Mouse (Mus musculus) liver, embryonic 12.5 days (tissue): ENCODE data around the gene Mier2. TPM values are rescaled to one million over a fixed set of nuclear protein-coding genes. Genes with fewer than 3 reads are reported as not detected.

Source experiments
- ATAC-seq: fragments of 200-750 bp; cut with Nextera tagmentation; 2 replicates; pipeline ENCODE4 v1.8.0; 2017; ENCODE audit warnings: moderate number of reproducible peaks, mild to moderate bottlenecking, moderate library complexity
- H3K27ac ChIP-seq: fragments of 300-500 bp; sonication (generic); 2 replicates; pipeline ENCODE4 v1.5.1; 2016; ENCODE audit warnings: mild to moderate bottlenecking
- H3K27me3 ChIP-seq: fragments of 300-500 bp; sonication (generic); replicated peaks from 2 replicates; pipeline ENCODE4 v1.6.1; 2016; ENCODE audit warnings: mild to moderate bottlenecking, moderate library complexity
- H3K36me3 ChIP-seq: fragments of 300-500 bp; sonication (generic); 2 replicates; pipeline ENCODE4 v1.6.1; 2016; ENCODE audit warnings: mild to moderate bottlenecking, moderate library complexity
- H3K4me1 ChIP-seq: fragments of 300-500 bp; sonication (generic); 2 replicates; pipeline ENCODE4 v1.6.1; 2016
- H3K4me2 ChIP-seq: fragments of 300-500 bp; sonication (generic); 2 replicates; pipeline ENCODE4 v1.6.1; 2016; ENCODE audit warnings: mild to moderate bottlenecking, moderate library complexity
- H3K4me3 ChIP-seq: fragments of 300-500 bp; sonication (generic); 2 replicates; pipeline ENCODE4 v1.5.1; 2016; ENCODE audit warnings: mild to moderate bottlenecking, moderate library complexity
- H3K9ac ChIP-seq: fragments of 300-500 bp; sonication (generic); 2 replicates; pipeline ENCODE4 v1.6.1; 2016; ENCODE audit warnings: mild to moderate bottlenecking, moderate library complexity
- H3K9me3 ChIP-seq: fragments of 300-500 bp; sonication (generic); replicated peaks from 2 replicates; pipeline ENCODE4 v1.6.1; 2016; ENCODE audit warnings: mild to moderate bottlenecking, moderate library complexity
- WGBS: fragments of 180-500 bp; shearing (Covaris S2); methylation state at CpG from one replicate; pipeline ENCODE4 v1.1.7; 2016; ENCODE audit not compliant: insufficient replicate concordance; 5-methylcytosine and 5-hydroxymethylcytosine counted together
- microRNA-seq: library from miRNA; unstranded; fragments of <30 nt; microRNA quantifications from one replicate; pipeline ENCODE4, GENCODE M21; 2017
- polyA plus RNA-seq: library from polyadenylated mRNA; unstranded; fragments of >200 nt; fragmentation: Nextera tagmentation; extraction: Ambion mirVana; gene quantifications from 2 replicates; pipeline ENCODE4 v1.2.1, GENCODE M21; 2016

Mier2 gene
- polyA plus RNA-seq, 1 experiment from 2014 or later, result 20.5 TPM

- Histone ChIP-seq H3K27ac (no peak overlapping the region), H3K9me3 (no peaks in the 10 kb centered on the region), H3K9ac (no peak overlapping the region), H3K36me3 (peaks cover 49% of the 10 kb centered on the region), H3K4me1 (0 out of 2 replicates have a peak, but pooled peaks cover 4% of the 10 kb centered on the region), H3K27me3 (no peaks in the 10 kb centered on the region), H3K4me3 (no peak overlapping the region), H3K4me2 (no peak overlapping the region)
- 79% methylated on average over 12 of the region's 12 CpGs for WGBS
- ATAC-seq, result no peak
These were observed 28.1 kb downstream of the Mier2 start for GRCm38 (mm10) chr10:79526661-79527452.

DNA sequence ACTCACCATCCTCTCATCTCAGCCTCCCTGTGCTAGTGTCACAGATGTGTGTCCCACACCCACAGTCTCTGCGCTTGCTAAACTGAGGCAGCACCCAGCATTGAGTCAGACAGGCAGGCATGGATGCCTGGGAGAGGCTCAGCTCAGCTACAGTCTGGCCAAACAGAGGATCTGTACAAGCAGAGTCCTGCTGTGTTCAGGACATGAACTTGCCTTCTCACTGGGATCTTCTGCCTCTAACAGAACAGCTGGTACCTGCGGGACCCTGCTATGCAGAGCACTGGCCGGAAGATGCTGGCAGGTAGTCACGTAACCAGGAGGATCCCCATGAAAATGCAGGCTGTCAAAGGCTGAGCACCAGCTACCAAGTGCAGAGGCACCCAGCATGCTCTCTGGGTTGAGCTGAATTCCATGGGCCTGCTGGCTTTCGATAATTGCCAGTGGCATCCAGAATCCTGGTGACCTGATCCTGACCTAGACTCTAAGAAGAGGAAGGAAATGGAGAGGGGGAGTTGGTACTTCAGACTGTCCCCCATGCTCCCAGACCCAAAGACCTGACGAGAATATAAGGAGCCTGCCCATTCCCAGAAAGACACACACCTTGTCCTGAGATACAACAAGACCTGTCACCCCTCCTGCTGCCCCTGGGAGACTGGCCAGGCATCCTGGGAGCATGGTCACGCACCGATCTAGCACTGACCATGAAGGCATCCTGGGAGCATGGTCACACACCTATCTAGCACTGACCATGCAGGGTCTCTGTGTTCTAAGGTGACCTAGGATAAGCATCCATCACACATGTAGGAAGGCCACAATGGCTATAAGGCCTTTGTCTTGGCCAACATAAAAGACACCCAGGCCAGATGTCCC lies 29.3 kb downstream of the Mier2 start:
- no peaks in the 10 kb centered on the region for H3K27me3 ChIP-seq
- no peaks in the 10 kb centered on the region for H3K9me3 ChIP-seq
- no peak overlapping the region for H3K27ac ChIP-seq
- WGBS, result 77% methylated on average over 8 of the region's 8 CpGs
- H3K4me3 ChIP-seq, result no peak overlapping the region
- peaks cover 48% of the 10 kb centered on the region for H3K36me3 ChIP-seq
- no peak overlapping the region for H3K9ac ChIP-seq
- no peak overlapping the region for H3K4me2 ChIP-seq
- H3K4me1 ChIP-seq, result no peaks in the 10 kb centered on the region
- no peak for ATAC-seq

DNA sequence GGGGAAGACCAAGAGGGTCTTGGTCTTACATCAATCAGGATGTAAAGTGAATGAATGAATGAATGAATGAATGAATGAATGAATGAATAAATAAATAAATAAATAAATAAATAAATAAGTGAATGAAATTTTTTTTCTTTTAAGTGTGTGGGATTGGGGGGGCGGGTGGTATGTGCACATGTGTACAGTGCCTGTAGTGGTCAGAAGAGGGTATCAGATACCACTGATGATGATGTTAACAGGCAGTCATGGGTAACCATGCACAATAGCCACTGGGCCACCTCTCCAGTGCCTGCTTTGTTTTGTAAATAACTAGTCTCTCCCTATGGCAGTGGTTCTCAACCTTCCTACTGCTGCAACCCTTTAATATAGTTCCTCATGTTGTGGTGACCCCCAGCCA lies 30.6 kb downstream of the Mier2 start:
- no peak overlapping the region for H3K9ac ChIP-seq
- no peaks in the 10 kb centered on the region for H3K4me1 ChIP-seq
- 69% methylated on average over 1 of the region's 1 CpGs for WGBS

DNA sequence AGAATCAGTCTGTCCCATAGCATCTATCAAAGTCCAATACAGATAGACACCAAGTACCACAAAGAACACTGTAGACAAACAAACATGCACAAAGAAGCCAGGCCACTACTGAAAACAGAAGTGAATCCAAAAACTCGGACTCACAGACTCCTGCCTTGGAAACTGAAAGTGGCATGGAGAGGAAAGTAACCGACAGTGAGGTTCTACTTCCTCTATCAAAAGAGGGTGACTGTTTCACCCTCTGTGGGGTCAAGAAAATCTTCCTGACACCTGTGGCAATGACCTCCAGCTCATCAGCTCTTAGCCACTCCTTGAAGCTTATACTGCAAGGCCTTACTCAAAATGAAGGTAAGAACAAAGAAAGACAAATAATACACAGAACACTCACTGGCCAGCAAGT lies 48.3 kb downstream of the Mier2 start:
- no peaks in the 10 kb centered on the region for H3K27me3 ChIP-seq
- H3K4me1 ChIP-seq, result no peaks in the 10 kb centered on the region
- ATAC-seq, result no peak
- WGBS, result 43% methylated on average over 2 of the region's 2 CpGs
- H3K27ac ChIP-seq, result no peak overlapping the region
- H3K36me3 ChIP-seq, result no peaks in the 10 kb centered on the region
- no peak overlapping the region for H3K4me3 ChIP-seq
- no peak overlapping the region for H3K9ac ChIP-seq
- H3K4me2 ChIP-seq, result no peak overlapping the region
- no peaks in the 10 kb centered on the region for H3K9me3 ChIP-seq

More for the DNA sequence above, 30.6 kb downstream of the Mier2 start:
- no peaks in the 10 kb centered on the region for H3K27me3 ChIP-seq
- no peak overlapping the region for H3K4me2 ChIP-seq
- H3K36me3 ChIP-seq, result peaks cover 39% of the 10 kb centered on the region
- no peak for ATAC-seq
- H3K9me3 ChIP-seq, result no peaks in the 10 kb centered on the region
- no peak overlapping the region for H3K4me3 ChIP-seq
- H3K27ac ChIP-seq, result no peak overlapping the region

GRCm38 (mm10) chr10:79502830-79503644 lies 52.0 kb downstream of the Mier2 start:
- Histone ChIP-seq H3K4me3 (no peak overlapping the region), H3K36me3 (no peaks in the 10 kb centered on the region), H3K27ac (no peak overlapping the region), H3K4me2 (no peak overlapping the region), H3K4me1 (no peaks in the 10 kb centered on the region), H3K9me3 (no peaks in the 10 kb centered on the region), H3K27me3 (no peaks in the 10 kb centered on the region), H3K9ac (no peak overlapping the region)
- no peak for ATAC-seq
- WGBS, result 63% methylated on average over 6 of the region's 6 CpGs

DNA sequence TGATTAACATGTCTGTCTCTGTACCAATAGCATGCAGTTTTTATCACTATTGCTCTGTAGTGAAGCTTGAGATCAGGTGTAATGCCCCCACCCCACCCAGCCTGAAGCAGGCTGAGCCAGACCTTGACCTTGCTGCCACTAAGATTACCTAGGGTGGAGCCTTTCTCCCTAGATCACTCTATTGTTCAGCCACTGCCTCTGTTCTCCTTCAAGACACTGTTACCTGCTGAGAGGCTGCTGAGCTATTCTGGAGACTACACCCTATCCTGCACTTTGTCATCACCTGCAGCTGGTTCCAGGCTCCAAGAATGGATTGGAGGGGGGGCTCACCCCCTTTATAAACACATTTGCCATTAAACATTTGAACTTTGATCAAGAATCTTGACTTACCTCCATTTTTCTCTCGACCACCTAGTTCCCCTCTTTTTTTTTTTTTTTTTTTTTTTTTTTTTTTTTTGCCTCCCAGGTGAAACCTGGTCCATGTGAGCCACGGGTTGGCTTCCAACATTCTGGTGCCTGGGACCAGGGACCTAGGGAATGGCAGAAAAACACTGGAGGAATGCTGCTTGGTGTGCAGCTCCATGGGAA lies 58.2 kb downstream of the Mier2 start:
- Histone ChIP-seq H3K36me3 (no peaks in the 10 kb centered on the region), H3K9me3 (no peaks in the 10 kb centered on the region), H3K9ac (no peak overlapping the region), H3K4me3 (no peak overlapping the region), H3K4me1 (no peaks in the 10 kb centered on the region), H3K4me2 (no peak overlapping the region), H3K27me3 (no peaks in the 10 kb centered on the region), H3K27ac (no peak overlapping the region)
- WGBS, result 38% methylated on average over 2 of the region's 2 CpGs
- no peak for ATAC-seq

- Histone ChIP-seq H3K27me3 (no peaks in the 10 kb centered on the region), H3K9me3 (no peaks in the 10 kb centered on the region), H3K36me3 (no peaks in the 10 kb centered on the region), H3K27ac (no peak overlapping the region), H3K9ac (no peak overlapping the region), H3K4me1 (no peaks in the 10 kb centered on the region), H3K4me2 (no peak overlapping the region), H3K4me3 (no peak overlapping the region)
- ATAC-seq, result no peak
- 47% methylated on average over 3 of the region's 3 CpGs for WGBS
These were observed 59.1 kb downstream of the Mier2 start for GRCm38 (mm10) chr10:79495886-79496285.

Small RNAs within 50 kb of the gene (microRNA-seq; reads per million reads assigned to microRNA genes)
- gene Mir6909, result 1.1 reads per million

Other genes starting within 250 kb of the Mier2 start
- not detected in 2 replicates for gene Vmn2r82, start 198.7 kb downstream of the Mier2 start, polyA plus RNA-seq
- not detected in 2 replicates for gene Vmn2r83, start 86.5 kb downstream of the Mier2 start, polyA plus RNA-seq
- 18.0 and 19.9 TPM in 2 replicates for gene Plpp2, start 21.4 kb downstream of the Mier2 start, polyA plus RNA-seq
- not detected in 2 replicates for gene Theg, start 32.1 kb upstream of the Mier2 start, polyA plus RNA-seq
- gene C2cd4c, start 58.8 kb upstream of the Mier2 start, polyA plus RNA-seq, result not detected in 2 replicates
- gene Shc2, start 82.7 kb upstream of the Mier2 start, polyA plus RNA-seq, result 1.2 TPM in 2 replicates
- not detected in 2 replicates for gene Odf3l2, start 90.5 kb upstream of the Mier2 start, polyA plus RNA-seq
- 0.32 and 0.54 TPM in 2 replicates for gene Madcam1, start 109.4 kb upstream of the Mier2 start, polyA plus RNA-seq
- gene Tpgs1, start 114.2 kb upstream of the Mier2 start, polyA plus RNA-seq, result 30.4 and 34.2 TPM in 2 replicates
- gene Cdc34, start 127.0 kb upstream of the Mier2 start, polyA plus RNA-seq, result 188 and 196 TPM in 2 replicates
- 0.26 and 0.41 TPM in 2 replicates for gene Gzmm, start 133.8 kb upstream of the Mier2 start, polyA plus RNA-seq
- 1,008 and 1,045 TPM in 2 replicates for gene Bsg, start 149.3 kb upstream of the Mier2 start, polyA plus RNA-seq
- 0.11 TPM in 1 of 2 replicates, not detected in the other for gene Hcn2, start 161.4 kb upstream of the Mier2 start, polyA plus RNA-seq
- 28.3 and 30.1 TPM in 2 replicates for gene Polrmt, start 191.4 kb upstream of the Mier2 start, polyA plus RNA-seq
- 0.11 and 0.13 TPM in 2 replicates for gene Fgf22, start 199.9 kb upstream of the Mier2 start, polyA plus RNA-seq
- 79.6 and 80.4 TPM in 2 replicates for gene Rnf126, start 211.8 kb upstream of the Mier2 start, polyA plus RNA-seq
- 0.80 and 0.98 TPM in 2 replicates for gene Fstl3, start 222.1 kb upstream of the Mier2 start, polyA plus RNA-seq
- 1.4 and 2.2 TPM in 2 replicates for gene Prss57, start 235.8 kb upstream of the Mier2 start, polyA plus RNA-seq
- 12.4 and 13.2 TPM in 2 replicates for gene Palm, start 238.4 kb upstream of the Mier2 start, polyA plus RNA-seq